Mouse (Mus musculus) right cerebral cortex, postnatal 36 days (tissue): ENCODE results near the gene Hsf4.
"Not testable (repeated sequence)": the region's sequence is repeated elsewhere in the genome, so short reads cannot be mapped to it uniquely, and the experiment has no call there.

ENCODE experiments used
- DNase-seq, 2 experiments: peaks; one replicate each; pipeline ENCODE4 v3.0.0; 2022; ENCODE audit warnings: low spot score in 2 of 2, mixed read lengths in 1 of 2

Hsf4 gene

DNA sequence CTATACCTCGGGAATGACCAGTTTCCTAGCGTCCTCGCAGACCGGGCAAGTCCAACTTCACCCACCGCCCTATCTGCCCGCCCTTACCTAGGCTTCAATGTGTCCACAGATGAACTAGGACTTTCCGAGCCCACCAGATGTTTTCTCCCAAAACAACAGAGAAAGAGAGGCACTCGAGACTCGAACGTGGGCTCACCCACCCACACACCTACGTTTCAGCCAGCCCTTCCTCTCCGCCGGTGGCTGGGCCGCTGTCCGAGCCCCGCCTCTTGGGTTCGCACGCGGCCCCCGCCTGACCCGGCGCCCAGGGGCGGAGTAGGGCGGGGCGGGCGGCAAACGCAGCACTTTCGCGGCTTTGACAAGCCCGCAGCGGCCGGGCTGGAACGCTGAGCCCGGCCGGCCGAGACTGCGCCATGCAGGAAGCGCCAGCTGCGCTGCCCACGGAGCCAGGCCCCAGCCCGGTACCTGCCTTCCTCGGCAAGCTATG is at the start of gene Hsf4:
TSS of gene Hsf4 (plus strand) at position 341 of the 487 bp plus-strand sequence.
- no peak for DNase-seq

DNA sequence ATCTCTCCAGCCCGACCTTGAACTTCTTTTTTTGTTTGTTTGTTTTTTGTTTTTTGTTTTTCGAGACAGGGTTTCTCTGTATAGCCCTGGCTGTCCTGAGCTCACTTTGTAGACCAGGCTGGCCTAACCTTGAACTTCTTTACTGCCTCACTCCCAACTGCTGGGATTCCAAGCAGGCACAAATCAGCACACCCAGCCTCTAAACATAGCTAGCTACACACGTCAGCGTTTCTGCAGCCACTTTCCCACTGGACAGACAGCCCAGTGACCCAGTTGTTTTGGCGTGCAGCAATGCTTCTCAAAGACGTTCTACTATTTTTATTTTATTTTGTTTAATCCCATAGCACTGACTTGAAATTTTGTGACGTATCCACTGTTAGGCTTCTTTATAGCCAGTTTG is 45.8 kb upstream of the Hsf4 start:
- DNase-seq: no peak

DNA sequence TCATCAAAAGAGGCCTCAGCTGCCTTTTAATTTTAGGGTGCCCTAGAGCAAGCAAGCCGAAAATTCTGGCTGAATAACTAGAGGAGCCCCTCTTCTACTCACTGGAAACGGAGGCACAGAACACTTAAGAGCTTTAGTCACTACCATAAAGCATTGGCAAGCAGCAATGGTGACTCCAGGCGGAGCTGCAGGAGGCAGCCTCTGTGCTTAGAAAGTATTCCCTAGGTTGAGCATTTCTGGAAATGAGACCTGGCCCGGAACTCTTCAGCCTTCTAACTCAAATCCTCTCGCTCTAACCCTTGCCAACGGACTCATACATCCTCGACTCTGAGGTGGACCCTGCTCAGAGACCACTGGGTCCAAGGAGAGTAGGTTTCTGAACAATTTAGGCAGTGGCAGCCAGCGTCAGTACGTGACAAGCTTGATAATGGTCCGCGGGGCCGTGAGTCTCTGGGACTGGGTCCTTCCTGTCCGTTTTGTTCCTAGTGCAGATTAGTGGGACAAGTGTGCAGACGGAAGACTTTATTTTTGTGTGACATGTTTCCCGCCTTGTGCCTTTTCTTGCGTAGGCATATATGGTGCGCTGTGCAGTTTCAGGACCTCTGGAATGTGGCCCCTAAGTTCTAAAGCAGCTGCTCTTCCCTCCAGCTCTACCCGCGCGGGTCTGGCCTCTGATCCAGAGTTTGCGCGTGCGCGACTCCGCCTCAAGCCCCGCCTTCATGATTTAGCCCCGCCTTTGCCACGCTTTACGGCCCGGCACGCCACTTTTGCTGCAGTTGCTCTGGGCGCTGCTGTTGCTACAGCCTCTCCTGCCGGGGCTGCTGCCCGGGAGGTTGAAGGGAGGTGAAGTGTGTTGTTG is 45.0 kb upstream of the Hsf4 start, which contains the start of gene D230025D16Rik:
TSS of gene D230025D16Rik (plus strand) at position 733 of the 859 bp plus-strand sequence.
- peak; percentile 87 to 89 for DNase-seq

DNA sequence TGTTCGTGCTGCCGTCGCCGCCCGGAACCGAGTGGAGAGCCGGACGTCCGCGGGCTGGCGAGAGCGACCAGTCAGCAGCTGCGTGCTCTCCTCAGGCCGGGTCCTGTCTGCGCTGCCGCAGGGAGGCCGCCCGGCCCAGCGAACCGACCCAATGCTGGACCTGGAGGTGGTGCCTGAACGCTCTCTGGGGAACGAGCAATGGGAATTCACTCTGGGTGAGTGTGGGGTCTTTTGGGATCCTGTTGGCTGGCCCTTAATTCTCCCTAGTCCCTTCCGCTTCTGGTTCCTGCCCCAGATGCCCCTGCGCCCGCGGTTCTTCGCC is 44.4 kb upstream of the Hsf4 start:
- no peak for DNase-seq

DNA sequence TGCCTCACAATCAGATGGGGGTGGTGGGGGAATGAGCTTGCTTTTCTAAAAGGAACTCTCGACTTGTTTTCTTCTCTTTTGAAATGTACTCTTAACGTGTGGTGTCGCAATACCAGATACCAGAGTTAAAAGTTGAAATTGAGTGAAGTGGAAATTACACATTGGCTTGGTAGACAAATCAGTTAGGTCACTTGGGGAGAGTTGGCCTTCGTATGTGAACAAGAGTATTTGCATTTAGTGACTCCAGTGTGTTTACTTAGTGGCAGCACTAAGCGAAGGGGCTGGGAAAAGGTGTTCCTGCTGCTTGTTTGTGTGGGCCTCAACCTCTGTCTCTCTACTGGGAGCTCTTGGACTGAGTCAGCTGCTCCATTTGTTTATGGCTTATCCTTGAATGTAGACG is 43.7 kb upstream of the Hsf4 start:
- DNase-seq: no peak

DNA sequence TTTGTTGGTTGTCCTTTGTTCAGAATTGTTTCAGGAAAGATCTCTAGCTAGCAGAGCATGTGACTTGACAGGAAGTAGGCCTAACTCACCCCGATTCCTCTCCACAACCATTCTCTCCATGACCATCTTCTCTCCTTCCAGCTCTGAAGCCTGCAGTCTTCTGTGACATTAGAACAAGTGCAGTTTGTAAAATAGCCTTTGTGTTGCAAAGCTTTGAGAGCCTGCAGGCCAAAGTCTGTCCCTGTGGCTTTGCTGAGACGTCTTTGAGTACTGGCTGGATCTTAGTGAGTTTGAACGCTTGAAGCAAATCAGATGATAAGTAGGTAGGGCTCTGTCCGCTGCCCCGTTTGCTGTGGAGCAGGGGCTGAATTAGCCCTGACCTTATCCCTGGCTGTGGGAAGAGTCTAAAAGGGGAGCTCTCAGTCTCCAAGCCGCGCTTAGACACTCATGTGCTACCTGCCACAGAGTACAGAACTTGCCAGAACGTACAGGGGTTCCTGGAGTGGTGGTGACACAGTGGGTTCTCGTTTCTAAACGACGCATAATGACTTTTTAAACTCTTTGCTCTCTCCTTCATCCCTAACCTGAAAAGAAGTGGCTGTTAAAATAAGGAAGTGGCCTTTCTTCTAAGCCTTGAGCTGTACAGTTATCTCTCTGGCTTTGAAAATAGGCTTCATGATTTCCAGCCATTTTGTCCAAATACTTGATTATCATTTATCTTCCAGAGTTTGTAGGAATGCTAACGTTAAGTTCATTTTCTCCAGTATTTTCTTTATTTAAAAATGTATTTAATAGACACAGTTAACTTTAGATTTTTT is 37.9 kb upstream of the Hsf4 start:
- DNase-seq: no peak

DNA sequence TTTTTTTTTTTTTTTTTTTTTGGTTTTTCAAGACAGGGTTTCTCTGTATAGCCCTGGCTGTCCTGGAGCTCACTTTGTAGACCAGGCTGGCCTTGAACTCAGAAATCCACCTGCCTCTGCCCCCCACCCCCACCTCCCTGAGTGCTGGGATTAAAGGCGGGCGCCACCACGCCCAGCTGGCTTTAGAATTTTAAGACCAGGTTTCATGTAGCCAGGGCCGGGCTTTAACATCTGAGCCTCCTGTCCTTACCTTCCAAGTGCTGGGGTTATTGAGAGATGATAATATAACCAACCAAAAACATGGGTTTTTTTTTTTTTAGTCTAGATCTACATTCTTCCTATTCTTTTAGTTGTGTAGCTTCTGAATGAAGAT is 37.3 kb upstream of the Hsf4 start:
- not testable (repeated sequence) for DNase-seq

DNA sequence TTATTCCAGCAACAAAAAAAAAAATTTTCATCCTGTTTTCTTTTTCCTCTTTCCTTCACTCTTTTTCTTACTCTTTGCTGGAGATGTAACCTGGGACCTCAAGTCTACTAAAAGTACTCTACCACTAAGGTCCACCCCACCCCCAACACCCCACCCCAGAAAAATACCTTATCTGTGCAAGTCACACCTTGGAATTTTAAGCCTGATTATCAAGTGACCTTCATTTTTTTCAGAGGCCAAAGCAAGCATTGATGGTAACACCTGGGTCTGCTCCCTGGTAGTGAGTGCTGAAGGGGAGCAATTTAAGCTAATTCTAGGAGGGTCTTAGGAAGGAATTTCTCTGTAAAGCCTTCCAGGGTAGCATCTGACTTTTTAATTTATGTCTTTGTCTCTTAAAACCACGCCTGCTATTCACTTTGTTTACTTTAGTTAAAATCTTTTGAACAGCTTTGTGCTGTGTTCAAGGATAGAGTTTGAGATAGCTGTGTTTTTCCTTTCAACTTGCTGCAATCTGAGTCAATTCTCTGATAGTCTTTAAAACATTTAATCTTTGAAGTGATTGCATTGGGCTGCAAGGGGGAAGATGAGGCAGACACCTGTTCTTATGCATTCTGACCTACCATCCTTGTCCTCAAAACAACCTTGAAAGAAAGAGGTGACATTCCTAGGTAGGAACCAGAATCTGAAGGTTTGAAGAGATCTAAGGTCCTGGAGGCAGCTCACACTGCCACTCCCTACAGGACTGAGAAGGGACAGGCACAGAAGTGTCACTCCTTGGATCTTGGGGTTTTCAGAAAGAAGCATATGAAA is 36.3 kb upstream of the Hsf4 start:
- no peak for DNase-seq

DNA sequence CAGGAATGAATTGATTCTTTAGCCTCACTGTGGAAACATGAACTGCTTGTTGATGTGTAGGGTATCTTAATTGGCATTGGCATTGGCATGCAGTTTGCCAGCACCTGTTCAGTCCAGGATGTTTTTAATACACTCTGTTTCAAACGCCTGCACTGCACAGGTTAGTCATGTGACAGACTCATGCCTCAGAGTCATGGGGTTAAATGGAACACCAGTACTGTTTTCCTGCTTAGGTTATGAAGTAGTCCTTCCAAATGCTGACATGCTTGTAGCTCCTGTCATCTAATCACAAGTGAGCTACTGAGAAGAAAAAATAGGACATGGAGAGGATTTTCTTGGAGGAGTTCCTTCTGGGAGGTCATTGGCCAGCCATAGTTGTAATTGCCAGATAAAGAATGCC is 34.4 kb upstream of the Hsf4 start:
- DNase-seq: no peak

DNA sequence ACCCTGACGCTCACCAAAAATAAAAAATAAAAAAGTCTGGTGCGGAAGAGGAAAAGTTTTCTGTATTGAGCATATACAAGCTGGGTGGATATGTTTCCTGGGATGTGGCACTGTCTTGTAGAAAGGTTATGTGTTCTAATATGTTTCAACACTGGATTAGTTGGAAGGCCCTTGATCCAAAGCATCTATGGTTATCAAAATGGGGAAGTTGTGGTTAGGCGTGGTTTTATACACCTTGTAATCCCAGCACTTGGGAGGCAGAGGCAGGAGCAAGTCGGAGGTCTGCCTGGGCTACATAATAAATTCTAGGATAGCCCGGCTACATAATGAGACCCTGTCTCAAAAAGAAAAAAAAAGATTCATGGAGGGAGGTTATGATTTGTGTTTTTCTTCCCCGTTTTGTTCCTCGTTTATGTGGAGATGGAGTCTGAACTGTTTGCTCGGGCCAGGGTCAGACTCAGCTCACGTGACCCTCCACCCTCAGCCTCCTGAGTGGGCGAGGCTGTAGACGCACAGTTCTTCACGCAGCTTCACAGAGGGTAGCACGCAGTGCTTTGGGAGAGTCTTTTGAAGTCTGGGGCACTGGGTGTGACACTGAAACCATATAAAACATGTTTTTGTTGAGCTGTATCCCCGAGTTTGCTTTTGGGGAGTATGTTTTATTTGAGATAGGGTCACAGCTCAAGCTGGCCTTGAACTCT is 32.0 kb upstream of the Hsf4 start:
- no peak for DNase-seq

DNA sequence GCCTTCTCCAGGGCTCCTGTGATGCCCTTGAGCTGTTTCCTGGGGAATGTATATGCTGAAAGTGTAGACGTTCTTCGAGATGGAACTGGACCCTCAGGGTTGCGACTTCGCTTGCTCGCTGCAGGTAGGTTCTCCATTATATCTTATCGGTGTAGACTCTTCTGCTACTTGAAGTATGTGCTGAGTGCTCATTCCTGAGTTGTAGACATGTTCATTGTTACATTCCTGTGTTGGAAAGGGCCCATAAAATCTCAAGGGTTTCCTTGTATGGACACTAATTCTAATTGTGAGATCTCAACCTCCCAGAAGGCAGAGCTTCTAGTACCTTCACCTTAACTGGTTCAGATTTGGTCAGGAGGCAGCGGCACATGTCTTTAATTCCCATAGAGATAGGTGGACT is 28.6 kb upstream of the Hsf4 start:
- DNase-seq: no peak

DNA sequence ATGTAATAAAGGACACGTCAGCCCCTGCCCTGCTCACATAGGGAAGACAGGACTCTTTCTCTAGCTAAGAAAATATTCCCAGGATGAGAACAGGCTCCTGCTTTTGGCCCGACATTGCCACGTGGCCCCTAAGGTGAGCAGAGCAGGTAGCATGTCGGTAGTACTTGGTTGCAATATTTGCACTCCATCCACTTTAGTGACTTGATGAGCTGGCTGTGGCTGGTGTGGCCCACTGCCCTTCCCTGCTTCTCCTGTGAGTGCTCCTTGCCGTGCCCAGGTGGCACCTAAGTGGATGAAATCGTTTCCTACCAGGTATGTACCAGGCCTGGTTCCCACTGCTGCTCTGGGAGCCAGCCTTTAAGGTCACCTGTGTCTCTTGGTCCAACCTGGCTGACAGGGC is 17.6 kb upstream of the Hsf4 start:
- DNase-seq: no peak

DNA sequence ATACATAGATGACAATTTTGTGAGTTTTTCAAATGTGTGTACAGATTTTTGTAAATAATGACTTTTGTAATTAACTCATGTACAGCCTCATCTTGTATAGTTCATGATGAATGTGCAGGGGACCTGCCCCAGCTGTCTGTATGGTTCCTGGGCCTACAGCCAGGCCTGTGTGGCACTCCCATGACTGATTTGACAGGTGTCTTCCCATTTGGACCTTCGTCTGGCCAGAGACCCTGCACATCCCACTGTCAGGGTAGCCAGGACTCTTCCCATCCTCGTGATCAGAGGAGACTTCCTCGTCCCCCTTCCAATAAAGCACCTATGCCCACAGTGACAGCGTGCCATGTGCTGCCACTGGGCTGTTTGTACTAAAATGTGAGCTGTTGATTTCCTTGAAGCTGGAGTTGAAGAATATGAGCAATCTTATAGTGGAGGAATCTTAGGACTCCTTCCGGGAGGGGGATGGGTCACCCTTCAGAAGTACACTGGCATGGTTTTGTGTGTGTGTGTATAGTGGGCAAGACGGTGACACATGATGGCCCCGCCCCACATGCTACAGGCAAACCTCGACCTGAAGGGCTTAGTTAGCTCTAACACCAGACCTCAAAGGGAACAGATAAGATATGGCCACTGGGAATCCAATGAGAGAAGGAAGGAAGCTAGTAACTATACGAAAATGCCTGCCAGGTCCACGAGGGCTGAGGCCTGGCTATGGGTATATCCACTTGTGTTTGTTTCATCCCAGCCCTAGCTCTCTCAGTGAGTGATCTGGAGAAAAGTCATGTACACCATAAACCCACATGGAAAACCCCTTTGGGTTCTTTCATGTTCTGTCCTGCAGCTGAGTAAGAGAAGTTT is 16.7 kb upstream of the Hsf4 start:
- DNase-seq: no peak

DNA sequence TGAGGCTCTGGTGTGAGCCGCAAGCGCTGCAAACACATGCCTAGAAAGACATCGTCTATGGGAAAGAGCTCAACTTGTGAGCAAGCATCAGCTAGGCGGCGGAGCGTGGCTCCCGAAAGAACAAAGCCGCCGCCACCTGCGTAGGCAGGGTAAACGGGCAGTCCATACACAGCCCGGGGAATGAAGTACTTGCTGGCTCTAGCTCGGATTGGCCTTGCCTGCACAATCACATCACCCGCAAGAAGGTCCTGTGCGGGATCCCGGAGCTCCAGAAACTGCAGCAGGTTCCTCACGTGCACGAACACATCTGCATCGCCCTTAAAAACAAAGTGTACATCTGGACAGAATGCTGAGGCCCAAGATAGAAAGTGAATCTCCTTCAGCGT is 15.8 kb upstream of the Hsf4 start:
- DNase-seq: no peak

DNA sequence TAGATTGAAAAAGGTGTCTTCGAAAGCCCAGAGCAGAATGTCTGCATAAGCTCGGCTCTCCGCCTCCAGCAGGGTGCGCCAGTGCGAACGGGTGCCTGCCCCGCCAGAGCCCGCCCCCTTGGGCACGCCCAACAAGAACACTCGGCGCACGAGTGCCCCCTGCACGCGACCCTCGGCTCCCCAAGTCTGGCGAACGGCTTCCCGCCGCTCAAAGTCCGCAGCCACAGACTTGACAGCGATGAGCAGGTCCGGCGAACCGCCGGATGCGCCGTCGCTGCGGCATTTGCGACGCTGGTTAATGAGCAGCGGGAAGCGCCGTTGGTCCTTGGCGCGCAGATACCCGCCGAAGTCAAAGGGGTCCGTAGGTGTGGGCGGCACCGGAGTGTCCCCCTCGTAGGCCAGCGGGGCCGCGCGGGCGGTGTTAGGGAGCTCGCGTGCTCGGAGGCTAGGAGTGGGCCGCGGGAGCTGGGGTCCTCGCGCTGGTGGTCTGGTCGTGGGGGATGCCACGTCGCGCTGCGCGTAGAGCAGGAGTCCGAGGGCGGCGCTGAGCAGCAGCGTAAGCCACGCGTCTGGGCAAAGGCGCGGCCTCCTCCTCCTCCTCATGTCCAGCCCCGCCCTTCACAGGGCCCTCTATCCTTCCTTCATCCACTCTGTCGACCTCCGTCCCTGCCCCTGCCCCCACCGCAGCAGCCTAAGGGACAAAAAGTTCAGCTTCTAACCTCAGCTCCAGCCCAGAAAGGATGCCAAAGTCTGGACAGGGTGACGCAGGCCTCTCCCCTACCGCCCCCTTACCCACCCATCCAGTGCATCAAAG is 15.2 kb upstream of the Hsf4 start:
- peak; percentile 79 to 83 for DNase-seq

DNA sequence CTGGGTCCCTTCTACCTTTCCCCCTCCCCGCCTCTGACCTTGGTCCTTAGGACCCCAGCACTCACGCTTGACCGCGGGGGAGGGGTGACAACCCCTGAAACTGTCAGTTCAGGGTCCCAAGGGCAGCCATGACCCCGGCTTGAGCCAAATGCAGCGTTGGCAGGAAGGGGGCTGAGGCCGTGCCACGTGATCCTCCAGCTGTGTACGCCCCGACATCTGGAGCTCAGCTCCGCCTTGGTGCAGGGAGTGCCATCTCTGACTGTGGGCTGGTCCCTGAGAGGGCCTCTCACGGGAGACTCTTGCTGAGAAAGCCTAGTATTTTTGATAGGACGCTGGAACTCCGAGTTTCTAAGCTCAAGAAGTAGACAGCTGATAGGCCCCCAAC is 14.6 kb upstream of the Hsf4 start, which contains the start of gene B3gnt9:
TSS of gene B3gnt9 (minus strand) at position 188 of the 385 bp plus-strand sequence.
- peak in 1 of 2 experiments; percentile 30 for DNase-seq

DNA sequence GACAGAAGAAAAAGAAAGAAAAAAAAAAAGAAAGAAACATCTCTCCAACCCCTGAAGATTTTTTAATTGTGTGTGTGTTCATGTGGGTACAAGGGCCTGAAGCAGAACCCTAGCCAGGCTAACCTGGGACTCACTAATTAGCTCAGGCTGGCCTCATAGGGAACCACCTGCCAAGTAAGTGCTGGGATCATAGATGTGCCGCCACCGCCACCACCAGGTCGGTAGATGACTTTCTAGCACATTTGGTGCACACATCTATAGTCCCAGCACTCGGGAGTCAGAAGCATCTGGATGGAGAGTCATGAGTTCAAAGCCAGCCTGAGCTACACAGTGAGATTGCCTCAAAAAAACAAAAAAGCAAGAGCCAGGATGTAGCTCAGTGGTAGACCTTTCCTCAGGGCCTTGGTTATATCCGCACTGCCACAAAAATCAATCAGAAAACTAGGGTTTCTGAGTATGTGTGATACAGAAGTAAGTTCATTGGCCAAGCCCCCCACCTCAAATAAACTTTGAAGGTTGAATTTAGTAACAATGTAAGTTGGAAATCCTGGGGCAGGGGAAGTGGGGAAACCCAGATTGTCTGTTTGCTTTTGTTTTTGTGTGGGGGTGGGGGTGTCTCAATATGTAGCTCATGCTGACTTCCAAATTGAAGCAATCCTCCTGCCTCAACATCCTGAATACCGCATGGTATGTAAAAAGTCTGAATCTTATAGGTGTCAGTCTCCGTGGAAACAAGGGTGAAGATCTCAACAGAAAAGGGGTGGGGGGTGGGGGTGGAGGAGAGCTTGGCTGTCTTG is 12.1 kb upstream of the Hsf4 start:
- DNase-seq: no peak

DNA sequence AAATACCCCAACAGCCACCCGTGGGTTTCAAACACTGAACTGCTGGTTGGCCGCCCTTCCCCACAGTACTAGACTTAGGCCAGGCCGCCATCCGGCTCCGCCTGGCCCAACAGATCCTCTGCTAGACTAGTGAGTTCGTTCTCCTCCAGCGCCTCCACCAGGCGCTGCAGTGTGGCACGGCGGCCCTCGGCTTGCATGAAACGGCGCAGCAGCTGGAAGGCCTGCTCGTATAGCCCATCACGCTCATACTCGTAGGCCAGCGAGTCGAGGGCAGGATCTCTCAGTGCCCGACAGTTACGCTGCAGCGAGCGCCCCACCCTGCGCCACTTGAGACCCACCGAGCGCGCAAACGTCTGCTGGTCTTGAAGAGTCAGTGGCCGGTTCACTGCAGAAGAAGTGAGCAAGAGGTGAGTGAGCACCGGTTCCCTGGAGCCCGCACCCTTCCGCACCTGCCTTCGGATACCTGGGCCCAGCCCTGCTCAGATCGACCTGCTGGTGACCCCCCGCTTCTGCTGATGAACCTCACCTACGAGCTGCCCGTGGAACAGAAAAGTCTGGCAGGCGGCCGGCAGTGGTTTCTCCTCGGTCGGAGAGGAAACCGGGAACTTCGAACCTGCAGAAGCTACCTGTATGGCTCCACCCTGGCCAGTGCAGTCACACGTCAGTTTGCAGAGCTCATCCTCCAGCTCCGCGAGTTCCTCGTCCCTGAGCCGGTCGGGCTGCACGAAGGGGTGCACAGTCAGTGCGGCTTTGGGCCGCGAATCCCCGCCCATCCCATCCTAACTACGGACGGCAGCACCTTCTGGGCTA is 10.5 kb upstream of the Hsf4 start:
- DNase-seq: no peak
